Mouse (Mus musculus) right cerebral cortex, postnatal 4 days (tissue): ENCODE results near the gene Stk16.

Experiments
- DNase-seq: peaks from one replicate; pipeline ENCODE4 v3.0.0-alpha.2; 2022

Gene Stk16

DNA sequence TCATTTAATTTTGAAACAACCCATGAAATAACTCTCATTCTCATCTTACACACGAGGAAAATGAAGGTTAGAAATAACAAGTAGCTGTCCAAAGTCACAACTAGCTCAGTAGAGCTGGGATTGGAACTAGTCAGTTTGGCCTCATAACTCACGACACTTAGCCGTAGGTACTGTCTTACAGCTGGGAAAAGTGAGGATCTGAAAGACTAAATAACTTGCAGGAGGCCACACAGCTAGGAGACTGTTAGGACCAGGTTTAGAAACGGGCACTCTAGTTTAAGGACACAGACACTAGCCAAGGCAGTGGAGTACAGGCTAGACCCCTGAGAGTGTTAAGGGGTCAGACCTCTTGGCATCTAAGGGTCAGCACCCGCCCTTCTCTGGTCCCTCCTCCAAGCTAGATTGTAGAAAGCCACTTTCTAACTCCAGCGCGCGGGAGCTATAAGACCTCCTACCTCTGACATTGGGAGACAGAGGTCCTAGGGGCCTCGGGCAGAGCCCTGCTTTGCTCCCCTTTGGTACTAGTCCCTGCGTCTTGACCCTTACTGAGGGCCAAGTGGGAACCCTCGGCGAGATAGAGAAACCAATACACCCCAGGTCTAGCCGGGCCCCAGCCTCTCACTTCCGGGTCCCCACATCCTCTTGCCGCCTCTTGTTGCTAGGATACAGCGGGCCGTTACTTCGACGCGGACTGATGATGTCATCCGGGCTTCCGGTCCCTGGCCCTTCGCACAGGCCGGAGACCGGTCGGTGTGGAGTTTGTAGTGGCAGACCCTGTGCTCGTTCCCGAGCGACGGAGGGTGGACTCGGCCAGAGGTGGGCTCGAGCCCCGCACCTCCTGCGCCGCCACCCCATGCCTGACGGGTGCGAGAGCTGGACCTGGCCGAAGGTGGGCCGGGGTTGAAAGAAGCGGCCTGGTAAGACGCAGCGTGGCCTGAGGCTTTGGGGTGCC, at the start of gene Stk16, which contains the start of gene Glb1l:
Gene Stk16 (plus strand): TSS at position 703 of the 952 bp plus-strand sequence.
Gene Glb1l (minus strand): TSS at position 678 of the 952 bp plus-strand sequence.
- peak; percentile 97 for DNase-seq

DNA sequence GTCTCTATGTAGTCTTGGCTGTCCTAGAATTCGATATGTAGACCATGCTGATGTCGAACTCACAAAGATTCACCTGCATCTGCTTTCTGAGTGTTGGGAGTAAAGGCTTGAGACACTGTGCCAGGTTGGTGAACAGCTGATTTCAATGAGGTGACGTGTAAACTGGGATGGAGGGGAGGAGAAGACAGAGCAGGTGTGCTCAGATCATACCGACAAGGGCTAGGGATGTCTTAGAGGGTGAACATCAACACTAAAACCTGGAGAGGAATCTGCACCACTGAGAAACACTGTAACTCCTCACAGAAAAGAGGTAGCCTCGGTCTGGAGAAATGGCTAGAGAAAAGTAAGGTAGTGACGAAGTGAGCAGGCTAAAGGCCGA, 42.6 kb upstream of the Stk16 start:
- no peak for DNase-seq

DNA sequence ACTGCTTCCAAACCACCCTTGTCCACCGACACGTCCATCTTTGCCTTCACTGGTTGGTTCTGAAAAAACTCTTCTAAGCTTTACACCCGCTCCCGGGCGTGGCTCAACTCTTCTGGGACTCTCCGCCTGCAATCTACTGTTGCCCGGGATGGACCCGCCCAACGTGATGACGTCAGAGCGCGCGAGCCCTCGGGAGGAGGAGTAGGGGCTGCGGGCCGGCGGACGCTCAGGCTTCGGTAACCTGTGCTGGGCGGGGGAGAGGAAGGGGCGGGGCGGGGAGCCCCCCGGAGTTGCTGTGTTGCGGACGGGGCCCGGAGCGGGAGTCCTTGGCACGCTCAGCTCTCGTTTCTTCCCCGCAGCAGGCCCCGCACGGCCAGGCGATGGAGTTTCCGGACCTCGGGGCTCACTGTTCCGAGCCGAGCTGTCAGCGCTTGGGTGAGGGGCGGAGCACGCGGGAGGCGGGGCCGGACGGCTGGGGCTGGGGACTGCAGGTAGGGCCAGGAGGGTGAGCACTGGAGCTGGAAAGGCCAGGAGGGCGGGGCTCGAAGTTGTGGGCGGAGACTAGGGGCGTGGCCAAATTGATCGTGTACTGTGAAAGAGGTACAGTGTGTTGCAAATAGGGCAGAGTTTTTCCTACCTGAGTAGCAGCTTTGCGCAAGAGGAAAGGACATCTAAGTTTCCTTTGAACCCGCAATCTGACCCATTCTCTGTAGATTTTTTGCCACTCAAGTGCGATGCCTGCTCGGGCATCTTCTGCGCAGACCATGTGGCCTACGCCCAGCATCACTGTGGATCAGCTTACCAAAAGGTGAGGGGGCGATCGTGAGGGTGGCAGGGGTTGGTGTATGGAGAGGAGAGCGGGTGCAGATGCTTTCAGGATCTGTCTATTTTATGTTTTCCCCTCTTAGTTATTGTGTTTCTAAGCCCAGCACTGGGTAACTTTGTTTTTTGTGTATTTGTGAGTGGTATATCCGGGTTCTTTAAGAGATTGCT, 41.9 kb upstream of the Stk16 start, which contains the start of gene Zfand2b:
Gene Zfand2b (plus strand): TSS at position 175 of the 993 bp plus-strand sequence.
- peak; percentile 94 for DNase-seq

DNA sequence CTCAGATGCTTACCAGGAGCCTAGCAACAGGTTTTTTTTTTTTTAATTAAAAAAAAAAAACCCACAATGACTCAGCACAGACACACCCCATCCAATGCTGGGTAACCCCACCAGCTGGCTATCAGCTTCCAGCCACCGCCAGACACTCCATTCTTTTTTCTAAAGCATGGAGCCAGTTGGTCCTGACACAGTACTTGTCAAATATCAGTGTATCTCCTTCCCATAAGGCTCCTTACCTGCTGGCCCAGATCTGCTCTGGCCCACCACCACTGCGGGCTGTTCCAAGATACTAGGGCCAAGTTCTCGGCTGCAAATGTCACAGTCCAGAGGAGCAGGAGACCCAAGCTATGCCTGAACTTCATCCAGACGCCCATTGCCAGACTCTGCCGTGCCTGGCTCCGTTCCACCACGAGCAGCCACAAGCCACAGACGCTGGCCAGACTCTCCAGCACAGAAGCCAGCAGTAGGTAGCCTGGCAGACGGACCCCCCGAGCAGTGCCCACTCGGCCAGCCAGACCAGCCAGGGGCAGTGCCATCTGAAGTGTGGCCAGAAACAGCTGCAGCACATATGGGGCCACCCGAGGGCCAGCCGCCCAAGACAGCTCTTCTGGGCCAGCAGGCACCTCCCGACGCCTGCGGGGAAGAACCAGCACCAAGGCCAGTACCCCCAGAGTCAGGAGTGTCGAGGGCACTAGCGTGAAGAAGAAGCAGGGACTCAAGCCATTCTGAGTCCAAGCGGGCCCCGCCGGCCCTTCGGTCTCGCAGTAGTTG, 31.1 kb upstream of the Stk16 start:
- DNase-seq = peak; percentile 60

DNA sequence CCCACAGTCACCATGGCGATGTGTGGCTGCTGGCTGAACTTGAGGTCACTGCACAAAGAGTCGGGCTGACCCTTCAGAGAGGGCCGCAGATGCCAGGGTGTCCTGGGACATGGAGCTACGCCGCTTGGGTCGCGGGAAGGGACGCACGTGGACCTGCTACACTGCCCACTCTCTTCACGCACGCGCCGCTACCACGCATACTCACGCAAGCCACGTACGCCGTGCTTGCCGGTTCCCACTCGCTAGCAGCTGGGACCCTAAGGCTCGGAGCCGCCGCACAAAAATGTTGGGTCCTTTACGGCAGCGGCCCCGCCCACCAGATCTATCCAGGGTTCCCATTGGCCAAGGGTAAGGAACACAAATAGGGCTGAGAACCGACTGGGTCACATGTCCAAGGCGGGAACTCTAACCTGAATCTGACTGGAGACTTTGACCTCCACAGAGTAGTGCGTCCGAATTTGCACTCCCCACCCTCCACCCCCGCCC, 30.5 kb upstream of the Stk16 start, which contains the start of gene Abcb6:
Gene Abcb6 (minus strand): TSS at position 288 of the 486 bp plus-strand sequence.
- DNase-seq = peak; percentile 91

DNA sequence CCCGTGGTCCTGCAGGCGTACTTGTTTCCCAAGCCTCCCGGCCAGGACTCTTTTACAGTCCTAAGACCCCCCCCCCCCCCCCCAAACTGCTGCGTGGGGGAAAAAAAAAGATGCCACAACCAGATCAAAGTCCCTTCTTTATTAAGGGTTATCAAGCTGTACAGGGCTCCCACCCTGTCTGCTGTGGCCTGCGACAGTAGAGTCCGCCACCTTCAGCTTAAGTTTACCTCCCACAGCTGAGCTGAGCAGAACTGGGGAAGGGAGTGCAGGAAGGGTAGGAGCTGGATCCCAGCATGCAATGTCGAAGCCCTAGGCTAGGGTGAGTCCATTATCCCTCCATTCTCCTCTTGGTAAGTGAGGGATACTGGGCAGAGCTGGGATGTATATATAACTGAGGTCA, 29.9 kb upstream of the Stk16 start:
- DNase-seq = no peak

DNA sequence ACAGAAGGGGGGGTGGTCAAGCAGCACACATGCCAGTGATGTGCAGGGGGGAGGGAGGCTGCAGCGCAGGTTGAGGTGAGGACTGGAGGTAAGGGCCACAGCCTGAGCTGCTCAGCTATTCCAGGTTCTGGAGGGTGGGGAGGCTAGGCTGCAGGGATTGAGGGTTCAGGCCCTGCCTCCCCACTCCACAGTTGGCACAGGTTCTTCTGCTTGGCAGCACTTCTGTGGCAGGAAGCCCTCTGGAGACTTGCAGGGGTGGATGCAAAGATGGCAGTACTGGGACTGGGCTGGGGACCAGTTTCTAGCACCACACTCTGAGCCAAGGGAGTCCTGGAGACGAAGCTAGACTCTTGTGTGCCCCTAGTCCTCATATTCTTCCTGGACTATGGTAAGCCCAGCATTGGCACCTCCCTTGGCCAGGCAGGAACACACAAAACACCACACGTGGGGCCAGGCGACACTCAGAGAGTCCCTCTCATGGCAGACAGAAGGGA, 29.2 kb upstream of the Stk16 start:
- no peak for DNase-seq

DNA sequence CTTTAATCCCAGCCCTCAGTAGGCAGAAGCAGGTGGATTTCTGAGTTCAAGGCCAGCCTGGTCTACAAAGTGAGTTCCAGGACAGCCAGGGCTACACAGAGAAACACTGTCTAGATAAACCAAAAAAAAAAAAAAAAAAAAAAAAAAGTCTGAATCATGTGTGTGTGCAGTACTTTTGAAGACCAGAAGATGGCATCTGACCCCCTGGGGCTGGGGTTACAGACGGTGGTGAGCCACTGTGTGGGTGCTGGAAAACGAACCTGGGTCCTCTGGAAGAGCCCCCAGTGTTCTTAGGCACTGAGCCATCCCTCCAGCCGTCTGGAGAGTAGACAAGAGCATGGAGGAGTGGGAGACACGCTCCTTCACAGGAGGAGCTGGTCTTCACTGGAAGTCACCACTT, 28.5 kb upstream of the Stk16 start:
- DNase-seq = no peak

DNA sequence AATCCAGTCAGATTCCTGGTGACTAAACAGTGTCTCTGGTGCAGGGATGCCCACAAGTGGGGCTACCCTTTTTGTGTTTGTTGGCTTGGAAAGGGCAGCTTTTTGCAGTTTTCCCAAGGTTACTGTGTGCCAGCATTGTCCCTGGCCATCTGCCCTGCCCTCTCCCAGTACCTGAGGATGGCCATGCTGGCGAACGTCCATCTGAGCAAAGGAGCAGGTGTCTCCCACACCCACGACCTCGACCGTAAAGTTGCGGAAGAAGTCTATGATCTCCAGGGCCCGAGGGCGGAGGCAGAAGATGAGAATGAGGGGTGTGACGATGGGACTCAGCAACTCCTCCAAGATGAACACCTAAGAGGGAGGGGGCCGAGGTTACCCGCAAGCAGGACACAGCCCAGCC, 25.1 kb upstream of the Stk16 start:
- no peak for DNase-seq

DNA sequence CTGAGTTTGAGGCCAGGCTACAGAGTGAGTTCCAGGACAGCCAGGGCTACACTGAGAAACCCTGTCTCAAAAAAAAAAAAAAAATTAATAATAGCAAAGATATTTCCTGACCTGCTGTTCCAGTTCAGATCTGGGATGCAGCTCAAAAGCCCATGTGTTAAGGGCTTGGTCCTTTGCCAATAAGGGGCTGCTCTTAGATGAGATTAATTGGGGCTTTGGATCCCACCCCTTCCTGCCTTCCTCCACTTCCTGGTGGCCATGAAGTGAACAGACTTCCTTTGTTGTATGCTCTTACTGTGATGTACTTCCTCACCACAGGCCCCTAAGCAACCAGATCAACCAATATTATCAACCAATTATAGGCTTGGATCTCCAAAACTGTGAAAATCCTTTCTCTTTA, 23.5 kb upstream of the Stk16 start:
- DNase-seq = no peak

DNA sequence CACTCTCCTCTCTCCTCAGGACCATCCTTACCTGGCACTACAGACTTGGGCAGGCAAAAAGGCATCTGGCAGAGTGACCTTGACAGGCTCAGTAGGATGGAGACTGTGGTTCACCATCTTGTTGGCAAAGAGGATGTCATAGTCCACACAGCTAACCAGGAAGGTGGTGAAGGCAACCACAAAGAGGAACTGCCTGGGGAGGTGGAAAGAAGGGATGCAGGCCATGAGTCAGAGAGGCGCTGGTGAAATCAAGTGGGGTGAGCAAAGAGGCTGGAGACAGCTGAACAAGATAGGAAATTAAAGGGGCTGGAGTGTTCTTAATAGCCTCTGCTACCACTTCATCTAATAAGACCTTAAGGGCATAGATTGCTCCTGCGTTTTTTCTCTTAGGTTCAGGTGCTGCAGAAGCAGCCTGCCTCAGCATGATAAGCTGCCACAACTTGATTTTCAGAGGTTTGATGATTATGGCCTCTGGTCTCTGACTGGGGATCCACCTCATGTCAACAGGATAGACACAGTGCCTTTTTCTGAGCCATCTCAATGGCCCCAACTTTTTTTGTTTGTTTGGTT, 22.6 kb upstream of the Stk16 start:
- DNase-seq = no peak

DNA sequence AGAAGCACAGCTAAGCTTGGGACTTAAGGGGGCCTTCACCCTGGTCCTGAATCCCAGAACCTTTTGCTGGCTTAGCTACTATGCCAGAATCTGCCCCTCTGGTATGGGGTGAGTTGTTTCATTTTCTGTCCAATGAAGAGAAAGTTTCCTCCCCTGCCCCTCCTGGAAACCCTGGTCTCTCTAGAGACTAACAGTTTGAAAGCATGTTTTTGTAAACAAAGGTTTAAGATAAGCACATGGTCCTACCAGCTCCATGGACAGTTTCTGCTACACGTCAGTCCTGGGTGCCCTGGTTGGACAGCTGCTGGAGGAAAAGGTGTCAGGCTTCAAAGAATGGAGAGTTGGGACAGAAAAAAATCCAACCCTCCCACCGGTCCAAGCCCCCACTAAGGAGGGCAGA, 20.1 kb upstream of the Stk16 start:
- no peak for DNase-seq

DNA sequence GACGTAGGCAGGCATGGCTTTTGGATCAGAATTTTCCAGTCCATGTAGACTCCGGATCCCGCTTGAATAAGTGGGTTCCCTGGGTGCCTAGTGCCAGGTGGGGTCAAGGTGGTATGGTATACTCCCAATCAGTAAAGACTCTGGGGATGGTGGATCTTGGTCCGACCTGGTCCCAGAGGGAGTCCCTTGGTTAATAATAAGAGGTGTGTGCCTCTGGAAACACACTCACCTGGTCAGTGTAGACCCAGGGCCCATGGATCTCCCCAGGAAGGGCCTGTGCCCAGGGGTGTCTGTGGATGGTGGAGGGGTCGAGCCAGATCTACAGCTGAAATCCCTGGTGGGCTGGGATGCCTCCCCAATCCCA, 19.4 kb upstream of the Stk16 start:
- no peak for DNase-seq

DNA sequence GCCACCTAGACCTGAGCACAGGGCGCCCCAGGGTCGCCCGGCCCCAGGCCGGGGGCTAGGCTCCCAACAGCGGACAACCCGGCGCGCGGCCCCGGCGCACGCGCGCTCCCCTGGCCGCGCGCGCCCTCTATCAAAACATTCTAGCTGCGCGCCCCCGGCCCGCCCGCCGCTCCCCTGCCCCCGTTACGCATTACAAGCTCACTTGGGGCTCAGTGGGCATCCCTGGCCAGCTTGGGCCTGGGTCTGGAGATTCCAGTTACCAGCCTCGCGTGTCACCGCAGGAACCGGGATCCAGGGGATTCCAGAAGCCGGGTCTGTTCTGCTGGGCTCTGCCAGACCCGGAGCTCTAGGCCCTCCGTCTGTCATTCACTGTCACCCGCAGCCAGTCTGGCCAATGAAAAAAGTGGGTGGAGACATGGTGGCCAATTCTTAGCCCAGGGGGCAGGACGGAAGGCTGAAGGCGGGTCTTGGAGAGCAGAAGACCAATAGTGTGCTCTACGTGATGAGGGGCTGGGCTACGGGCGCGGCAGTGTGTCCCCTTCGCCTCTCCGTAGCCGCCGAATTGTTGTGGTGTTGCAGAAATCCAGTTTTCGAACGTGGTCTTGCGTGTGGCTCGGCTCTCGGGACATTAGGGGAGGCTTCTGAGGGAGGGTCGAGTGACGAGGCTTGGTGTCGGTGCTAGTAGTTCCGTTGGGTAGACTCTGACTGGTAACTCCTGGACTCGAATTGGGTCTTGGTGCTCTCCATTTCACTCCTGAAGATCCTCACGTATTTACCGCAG, 18.8 kb upstream of the Stk16 start, which contains the start of the genes Ankzf1 and Atg9a:
Gene Ankzf1 (plus strand): TSS at position 530 of the 781 bp plus-strand sequence.
Gene Atg9a (minus strand): TSS at position 575 of the 781 bp plus-strand sequence.
- peak; percentile 83 for DNase-seq

DNA sequence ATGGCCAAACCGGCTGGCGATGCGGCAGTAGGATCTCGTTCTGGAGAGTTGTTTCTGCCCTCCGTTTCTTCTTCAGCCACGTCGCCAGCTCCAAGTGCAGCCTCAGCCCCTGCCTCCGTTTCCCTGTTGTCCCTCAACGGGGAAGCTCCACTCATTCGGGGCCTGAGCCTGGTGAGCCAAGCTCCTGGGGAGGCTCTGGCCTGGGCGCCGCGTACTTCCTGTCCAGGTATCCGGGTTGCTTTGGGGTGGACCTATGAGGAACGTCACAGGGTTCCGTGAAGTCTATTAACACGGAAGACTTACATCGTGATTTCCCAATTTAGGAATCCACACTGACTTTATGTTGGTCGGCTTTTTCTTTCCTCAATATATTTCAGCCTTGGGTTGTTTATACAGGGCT, 18.2 kb upstream of the Stk16 start:
- no peak for DNase-seq

DNA sequence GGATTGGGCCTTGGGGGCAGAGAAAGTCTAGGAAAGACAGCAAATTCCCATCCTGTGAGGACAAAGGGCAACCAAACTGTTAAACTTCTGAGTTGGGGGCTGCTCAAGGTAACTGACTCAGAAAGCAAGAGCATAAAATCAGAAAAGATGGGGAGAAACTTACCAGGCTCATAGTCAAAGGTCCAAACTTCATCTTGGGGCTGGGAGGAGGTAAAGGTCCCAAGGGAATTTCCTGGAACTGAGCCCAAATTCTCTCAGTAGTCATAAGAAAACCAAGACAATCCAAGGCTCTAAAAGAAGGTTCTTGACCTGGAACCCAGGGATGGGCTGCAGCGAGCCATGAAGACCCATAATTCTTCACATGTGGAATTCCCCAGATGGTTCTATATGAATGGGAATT, 9.4 kb upstream of the Stk16 start:
- DNase-seq = no peak

DNA sequence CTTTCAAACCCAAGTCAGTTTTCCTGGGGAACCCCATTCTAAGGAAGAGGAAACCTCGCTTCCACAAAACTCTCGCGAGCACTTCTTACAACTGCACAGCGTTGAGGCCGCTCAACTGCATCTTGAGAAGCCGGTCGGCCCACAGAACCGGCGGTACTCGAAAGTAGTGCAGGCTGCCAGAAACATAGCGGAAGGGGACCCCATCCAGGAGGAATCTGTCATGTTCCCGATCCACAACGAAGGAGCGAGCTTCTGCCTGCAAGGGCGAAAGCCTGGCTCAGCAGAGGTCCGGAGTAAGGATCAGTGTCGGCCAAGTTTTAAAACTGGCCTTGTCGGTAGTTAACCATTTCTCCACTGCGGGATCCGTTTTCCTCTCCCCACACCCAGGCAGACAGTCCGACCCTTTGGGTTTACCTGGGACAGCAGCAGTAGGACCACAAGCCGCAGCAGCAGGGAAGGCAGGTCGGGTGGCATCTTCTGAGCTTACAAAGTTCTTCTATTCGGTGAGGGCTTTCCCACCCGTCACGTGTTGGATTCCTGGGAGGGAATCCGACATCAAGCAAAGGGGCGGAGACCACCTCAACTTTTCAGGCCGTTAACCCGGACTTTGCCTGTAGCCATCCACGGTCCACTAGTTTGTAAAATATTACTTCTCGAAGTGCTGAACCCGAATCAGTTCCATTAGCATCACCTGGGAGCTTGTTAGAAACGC, 1.5 kb upstream of the Stk16 start:
- DNase-seq = no peak

DNA sequence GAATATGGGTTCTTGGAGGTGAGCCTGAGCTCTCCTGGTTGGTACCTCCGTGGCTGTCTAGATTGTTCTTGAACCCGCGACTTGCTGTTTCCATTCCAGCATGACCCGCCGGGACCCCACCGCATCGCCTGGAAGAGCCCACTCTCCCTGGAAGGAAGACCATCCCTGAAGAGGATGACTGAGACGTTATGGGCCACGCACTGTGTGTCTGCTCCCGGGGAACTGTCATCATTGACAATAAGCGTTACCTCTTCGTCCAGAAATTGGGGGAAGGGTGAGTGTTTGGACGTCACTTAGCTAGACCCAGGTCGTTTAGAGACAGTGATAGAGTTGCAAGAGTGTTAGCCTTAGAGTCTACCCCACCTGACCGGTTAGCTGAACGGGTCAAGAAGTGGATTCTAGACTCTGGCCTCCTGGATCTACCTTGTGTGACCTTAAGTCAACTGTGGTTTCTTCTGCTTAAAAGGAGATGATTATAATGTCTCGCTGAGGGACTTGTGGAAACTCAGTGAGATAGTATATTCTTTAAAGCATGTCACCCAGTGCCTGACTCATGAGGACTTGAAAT, 587 bp downstream of the Stk16 start:
- no peak for DNase-seq

DNA sequence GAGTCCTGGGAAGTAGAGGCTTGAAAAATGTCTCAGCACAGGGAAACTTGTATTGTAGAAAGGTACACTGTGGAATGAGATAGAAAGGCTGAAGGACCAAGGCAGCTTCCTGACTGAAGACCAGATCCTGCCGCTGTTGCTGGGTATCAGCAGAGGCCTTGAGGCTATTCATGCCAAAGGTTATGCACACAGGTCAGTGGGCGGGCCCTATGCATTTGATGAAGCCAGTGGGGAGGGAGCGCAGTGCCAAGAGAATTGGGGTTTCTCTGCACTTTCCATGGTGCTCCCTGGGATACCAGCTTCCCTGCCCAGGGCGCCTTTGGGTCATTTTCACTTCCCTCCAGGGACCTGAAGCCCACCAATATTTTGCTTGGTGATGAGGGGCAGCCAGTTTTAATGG, 1.9 kb downstream of the Stk16 start:
- DNase-seq = no peak

DNA sequence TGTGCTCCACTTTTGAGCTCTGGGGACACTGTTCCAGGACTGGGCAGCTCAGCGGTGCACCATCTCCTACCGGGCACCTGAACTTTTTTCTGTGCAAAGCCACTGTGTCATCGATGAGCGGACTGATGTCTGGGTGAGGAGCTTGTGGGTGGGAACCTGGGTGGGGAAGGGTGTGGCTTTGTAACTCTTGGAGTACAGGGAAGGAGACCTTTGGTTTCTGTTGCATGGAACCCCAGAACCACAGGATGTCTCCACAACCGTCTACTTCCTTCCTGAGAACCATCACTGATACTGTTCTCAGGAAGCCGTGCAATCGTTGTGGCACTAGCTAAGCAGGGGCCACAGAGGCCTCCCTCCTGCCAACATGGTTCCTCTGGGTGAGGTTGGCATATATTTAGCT, 2.5 kb downstream of the Stk16 start:
- DNase-seq = no peak
